Mouse (Mus musculus) monocyte, adult 2 months (primary cell): ENCODE measurements around the gene Aurka.

Experiments
- DNase-seq, 2 experiments: peaks; one replicate each; pipeline ENCODE4 v3.0.0; 2022; ENCODE audit warnings: low spot score in 2 of 2, low read depth in 1 of 2

Aurka gene

DNA sequence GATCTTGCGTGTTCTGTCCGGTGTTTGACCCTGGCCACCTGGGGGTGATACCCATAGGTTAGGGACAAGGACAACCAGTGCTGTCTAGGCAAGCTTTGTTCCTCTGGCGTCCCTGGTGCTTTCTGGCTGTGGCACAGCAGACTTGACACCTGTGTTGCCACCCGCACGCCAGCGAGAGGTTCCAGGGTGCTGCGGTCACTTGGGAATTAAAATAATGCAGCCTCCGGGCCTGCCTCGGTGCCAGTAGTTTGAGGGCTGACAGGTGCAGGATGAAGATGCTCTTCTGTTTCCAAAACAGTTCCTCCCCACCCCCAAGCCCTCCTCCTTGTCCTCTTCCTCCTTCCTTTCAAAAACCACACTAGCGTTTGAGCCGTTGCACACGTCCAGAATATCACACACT lies 11.6 kb upstream of the Aurka start:
- no peak for DNase-seq

DNA sequence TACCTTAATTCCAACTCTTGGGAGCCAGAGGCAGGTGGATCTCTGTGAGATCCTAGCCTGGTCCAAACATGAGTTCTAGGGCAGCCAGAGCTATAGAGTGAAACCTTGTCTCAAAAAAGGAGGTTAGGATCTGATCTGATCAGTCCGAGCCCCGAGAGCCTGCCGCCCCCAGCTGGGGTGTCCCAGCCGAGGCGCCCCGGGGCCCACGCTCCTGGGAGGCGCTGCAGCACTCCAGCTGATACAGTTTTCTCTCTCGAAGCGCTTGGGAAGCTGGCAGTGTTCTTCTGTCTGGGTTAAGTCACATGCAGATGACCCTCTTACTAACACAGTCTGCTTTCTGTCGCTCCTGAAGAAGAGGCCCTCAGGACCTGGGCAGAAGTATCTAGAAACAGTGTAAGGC lies 11.0 kb upstream of the Aurka start:
- DNase-seq, result no peak

DNA sequence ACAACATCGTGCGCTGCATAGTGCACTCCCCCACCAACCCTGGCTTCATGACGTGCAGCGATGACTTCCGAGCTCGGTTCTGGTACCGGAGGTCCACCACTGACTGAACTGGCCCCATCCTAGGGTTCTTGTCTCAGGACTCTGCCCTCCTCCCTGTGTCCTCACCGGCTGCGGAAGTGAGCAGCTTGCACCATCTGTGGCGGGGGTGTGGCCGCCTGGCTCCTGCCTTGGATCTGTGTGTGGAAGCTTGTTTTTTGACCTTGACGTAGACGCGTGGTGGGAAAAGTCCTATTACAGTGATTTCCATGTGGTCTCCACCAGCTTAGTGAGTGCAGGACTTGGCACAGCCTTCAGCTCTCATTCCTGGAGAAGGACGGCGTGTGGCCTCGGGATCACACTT lies 10.2 kb upstream of the Aurka start:
- no peak for DNase-seq

GRCm38 (mm10) chr2:172378332-172378731 lies 8.0 kb upstream of the Aurka start:
- peak in 1 of 2 experiments; percentile 49 for DNase-seq

- no peak for DNase-seq
Measured at GRCm38 (mm10) chr2:172376999-172377515, 6.7 kb upstream of the Aurka start.

DNA sequence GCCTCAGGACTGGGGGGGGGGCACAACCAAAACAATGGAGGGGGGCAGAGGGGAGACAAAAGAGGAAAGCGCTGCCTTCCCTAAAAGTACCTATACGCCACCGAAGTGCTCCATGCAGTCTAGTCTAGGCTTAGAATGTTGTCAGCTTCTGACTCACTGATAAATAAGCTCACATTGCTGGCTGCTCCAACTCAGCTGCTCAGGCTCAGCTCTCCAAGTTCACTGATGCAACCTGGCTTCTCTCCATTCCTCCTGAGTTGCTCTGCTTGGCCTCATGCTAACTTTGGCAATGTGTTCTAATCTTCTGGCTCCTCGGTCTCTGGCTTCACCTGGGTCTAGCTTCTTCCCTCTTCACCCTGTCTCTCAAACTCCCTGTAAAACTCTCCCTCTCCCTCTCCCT lies 6.2 kb upstream of the Aurka start:
- no peak for DNase-seq

DNA sequence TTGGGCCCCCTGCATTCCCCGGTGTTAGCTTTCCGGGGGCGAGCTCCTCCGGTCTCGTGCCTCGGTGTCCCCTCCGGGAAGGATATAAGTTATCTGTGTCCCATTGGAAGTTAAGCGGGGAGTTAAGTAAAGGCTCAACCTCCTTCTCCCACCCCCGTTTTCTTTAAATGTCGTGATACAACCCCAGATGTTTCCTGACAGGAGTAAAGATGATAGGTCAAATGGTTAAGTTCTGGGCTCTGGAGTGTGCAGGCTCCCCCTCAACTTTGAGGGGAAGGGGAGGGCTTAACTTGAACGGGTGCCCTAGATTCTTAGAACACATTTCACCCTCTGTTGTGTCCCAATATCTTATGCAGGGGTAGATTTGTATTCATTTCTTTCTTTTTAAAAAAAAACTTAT lies 923 bp upstream of the Aurka start:
- no peak for DNase-seq

GRCm38 (mm10) chr2:172363176-172363575 lies 7.2 kb downstream of the Aurka start:
- no peak for DNase-seq

DNA sequence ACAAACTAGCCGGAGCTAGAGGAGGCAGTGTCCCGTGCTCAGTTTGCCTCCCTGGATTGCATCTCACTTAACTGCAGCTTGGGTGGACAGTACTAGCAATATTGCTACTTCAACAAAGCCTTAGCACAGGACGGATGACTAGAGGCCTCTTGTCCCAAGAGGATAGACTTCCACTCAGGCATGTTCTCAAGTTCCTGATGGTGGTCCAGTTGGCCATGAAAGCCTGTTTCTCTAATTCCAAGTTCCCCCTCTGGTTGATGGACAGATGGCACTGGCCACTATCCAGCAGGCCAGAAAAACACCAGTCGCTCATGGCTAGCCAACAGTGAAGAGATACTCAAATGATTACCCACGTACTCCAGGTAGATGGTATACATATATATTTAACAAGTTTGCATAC lies 14.5 kb downstream of the Aurka start:
- DNase-seq, result no peak

- no peak for DNase-seq
Measured at GRCm38 (mm10) chr2:172354761-172355160, 15.6 kb downstream of the Aurka start.

- DNase-seq, result no peak
Measured at GRCm38 (mm10) chr2:172353218-172353617, 17.1 kb downstream of the Aurka start.

GRCm38 (mm10) chr2:172350773-172351172 lies 19.6 kb downstream of the Aurka start:
- DNase-seq, result no peak

- DNase-seq, result no peak
Measured at GRCm38 (mm10) chr2:172349776-172350175, 20.6 kb downstream of the Aurka start.

DNA sequence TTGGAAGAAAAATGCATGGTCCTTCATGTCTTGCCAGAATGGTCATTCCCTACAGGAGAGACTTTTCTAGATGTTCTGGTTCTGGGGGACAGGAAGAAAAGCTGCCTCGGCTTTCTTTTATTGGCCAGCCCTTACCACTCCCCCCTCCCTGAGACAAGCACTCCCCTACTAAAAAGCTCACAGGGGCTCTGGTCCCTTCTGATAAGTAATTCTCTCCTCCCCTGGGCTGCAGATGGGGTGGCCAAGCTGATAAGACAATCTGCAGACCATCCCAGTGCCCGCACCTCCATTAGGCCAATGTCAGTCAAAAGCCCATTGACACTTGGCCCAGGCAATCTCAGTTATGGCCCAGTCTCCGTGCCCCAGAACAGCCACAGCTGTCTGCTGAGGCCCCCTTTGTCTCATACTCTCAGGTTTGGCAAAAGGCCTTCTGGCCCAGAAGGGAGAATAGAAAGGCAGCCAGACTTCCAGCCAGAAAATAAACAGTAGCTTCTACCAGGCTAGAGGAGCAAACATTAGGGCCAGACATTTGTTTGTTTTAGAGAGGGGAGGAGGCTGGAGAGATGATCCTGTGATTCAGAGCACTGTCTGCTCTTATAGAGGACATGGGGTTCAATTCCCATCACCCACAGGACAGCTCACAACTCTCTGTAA lies 21.9 kb downstream of the Aurka start:
- no peak for DNase-seq

DNA sequence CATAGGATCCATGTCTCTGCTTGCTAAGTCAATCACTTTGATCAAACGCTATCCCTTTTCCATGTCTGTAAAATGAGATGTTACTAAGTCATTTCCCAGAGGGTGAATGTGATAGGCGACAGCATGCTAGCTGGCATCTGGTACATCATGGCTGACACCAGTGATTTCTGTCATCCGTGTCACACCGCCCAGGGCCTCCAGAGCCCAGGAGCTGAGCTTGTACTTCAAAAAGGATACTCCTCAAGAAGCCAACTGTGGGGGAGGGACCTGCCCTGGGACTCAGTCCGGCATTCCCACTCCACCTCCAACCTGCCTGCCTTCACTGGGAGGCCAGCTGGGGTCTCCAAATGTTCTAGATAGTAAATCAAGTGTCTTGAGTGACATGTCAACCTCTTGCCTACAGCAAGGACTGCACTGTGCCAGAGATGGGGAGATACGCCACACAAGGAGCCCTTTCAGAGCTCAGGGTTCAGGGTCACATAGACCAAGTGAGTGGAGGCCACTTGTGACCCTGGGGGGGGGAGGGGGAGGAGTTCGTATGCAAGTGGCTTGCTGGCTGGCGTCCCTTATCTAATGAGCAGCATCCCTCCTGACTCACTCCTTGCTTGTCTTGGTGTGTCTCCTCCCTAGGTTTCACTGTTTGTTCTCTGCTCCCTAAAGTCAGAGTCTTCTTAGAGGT lies 23.3 kb downstream of the Aurka start:
- no peak for DNase-seq

- no peak for DNase-seq
Measured at GRCm38 (mm10) chr2:172346034-172346929, 24.1 kb downstream of the Aurka start.

GRCm38 (mm10) chr2:172345258-172345738 lies 25.0 kb downstream of the Aurka start, which contains the start of gene Fam210b:
Fam210b (plus strand) TSS chr2:172345565.
- peak; percentile 89 to 92 for DNase-seq

GRCm38 (mm10) chr2:172344669-172345068 lies 25.7 kb downstream of the Aurka start:
- DNase-seq, result no peak

DNA sequence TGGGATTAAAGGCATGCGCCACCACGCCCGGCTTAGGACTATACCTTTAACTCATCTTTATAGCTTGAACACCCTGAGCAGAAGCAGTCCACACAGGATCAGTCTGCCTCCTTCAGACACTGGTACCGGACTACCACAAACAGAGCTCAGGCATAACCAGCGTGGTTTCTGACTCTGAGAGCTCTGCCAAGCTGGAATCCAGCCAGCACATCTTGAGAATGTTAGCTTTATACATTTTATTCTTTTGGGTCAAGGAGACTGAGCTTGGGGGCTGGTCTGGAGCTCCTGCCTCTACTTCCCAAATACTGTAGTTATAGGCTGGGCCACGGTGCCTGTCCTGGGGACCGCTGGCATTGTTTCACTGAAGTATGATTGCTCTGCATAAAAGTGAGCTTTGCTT lies 26.6 kb downstream of the Aurka start:
- no peak for DNase-seq

- DNase-seq, result no peak
Measured at GRCm38 (mm10) chr2:172341606-172342005, 28.7 kb downstream of the Aurka start.

DNA sequence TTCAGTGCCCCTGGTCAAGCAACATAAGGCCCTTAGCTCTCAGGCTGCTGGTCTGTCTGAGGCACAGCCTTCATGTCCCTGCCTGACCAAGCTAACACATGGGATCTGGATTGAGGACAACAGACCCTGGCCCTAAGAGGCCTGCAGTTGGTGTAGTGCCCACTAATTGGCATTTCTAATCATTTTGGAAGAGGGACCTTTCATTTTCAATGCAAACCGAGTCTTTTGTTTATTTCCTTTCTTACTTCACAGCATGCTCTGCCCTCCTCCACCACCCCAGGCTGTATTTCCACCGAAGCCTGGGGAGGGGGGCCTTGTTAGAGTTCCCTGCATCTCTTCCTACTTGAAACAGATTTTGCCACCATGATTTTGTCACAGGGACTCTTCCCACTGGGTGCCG lies 29.4 kb downstream of the Aurka start:
- DNase-seq, result no peak
